Mouse (Mus musculus): ENCODE measurements at regions not wholly inside any gene's neighbourhood (a gene's known extent, or its start where the extent isn't known, plus 50 kb on each side); places are given as distances from the start of the nearest gene placed in this dataset.
"Not testable (repeated sequence)": the region's sequence is repeated elsewhere in the genome, so short reads cannot be mapped to it uniquely, and the experiment has no call there.

GRCm38 (mm10) chr5:77921186-77921585 lies 513.3 kb upstream of the Igfbp7 start:
- ATAC-seq (no peak), DNase-seq (no peak)
- Histone ChIP-seq H3K4me1 (ENCODE audit: insufficient read depth) (no peaks in the 10 kb centered on the region), H3K4me2 (ENCODE audit: low read depth) (no peak overlapping the region), H3K4me3 (ENCODE audit: low read depth, low read length) (no peak overlapping the region), H3K27me3 (ENCODE audit: insufficient read depth, low read length) (no peaks in the 10 kb centered on the region), H3K36me3 (ENCODE audit: insufficient read depth) (no peaks in the 10 kb centered on the region), H3K9me3 (ENCODE audit: low read length) (no peaks in the 10 kb centered on the region), H3K9ac (no peak overlapping the region), H3K27ac (ENCODE audit: low read depth, low read length) (no peak overlapping the region)
- TF ChIP-seq CTCF (IDR thresholded peaks at IDR 0.05; ENCODE audit: low read depth) = no peak
- 60% methylated on average over 2 of the region's 2 CpGs for WGBS

DNA sequence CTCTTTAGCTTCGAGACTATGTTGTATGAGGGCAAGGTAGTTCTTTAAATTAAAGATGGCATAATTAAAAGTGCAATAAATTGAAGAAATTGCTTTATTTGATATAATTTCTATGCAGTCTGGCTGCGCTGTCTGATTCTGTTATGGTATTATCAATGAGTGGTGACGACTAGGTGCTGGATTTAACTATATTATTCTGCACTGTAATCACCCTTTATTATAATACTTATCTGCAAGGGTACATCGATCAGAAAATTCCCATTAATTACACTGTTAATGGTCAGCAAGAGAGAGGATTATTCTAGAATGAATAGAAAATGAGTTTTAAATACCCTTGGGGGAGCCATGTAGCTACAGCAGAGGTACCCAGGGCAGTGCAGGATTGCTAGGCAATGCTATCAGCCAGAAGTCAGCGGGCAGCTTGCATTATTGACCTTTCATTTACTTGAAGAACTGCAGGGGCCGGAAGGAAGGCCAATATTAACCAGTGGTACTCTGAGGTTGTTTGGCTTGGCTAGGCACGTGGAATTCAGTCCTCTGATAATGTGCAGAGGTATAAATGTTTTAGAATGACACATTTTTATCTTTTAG lies 509.3 kb upstream of the Igfbp7 start:
- no peak for DNase-seq
- Histone ChIP-seq H3K36me3 (ENCODE audit: insufficient read depth) (no peaks in the 10 kb centered on the region), H3K4me1 (ENCODE audit: insufficient read depth) (no peaks in the 10 kb centered on the region), H3K9me3 (ENCODE audit: low read length) (no peaks in the 10 kb centered on the region), H3K9ac (no peak overlapping the region), H3K27me3 (ENCODE audit: insufficient read depth, low read length) (no peaks in the 10 kb centered on the region), H3K27ac (ENCODE audit: low read depth, low read length) (no peak overlapping the region), H3K4me2 (ENCODE audit: low read depth) (no peak overlapping the region), H3K4me3 (ENCODE audit: low read depth, low read length) (no peak overlapping the region)
- TF ChIP-seq CTCF (IDR thresholded peaks at IDR 0.05; ENCODE audit: low read depth) = no peak
- no peak for ATAC-seq
- WGBS = 66% methylated on average over 7 of the region's 7 CpGs

GRCm38 (mm10) chr5:77916375-77916774 lies 508.5 kb upstream of the Igfbp7 start:
- 58% methylated on average over 2 of the region's 2 CpGs for WGBS
- TF ChIP-seq CTCF (IDR thresholded peaks at IDR 0.05; ENCODE audit: low read depth) = no peak
- Histone ChIP-seq H3K27me3 (ENCODE audit: insufficient read depth, low read length) (no peaks in the 10 kb centered on the region), H3K4me3 (ENCODE audit: low read depth, low read length) (no peak overlapping the region), H3K4me1 (ENCODE audit: insufficient read depth) (no peaks in the 10 kb centered on the region), H3K9me3 (ENCODE audit: low read length) (no peaks in the 10 kb centered on the region), H3K27ac (ENCODE audit: low read depth, low read length) (no peak overlapping the region), H3K36me3 (ENCODE audit: insufficient read depth) (no peaks in the 10 kb centered on the region), H3K4me2 (ENCODE audit: low read depth) (no peak overlapping the region), H3K9ac (no peak overlapping the region)
- ATAC-seq = no peak
- DNase-seq = no peak

- H3K4me2 ChIP-seq (ENCODE audit: low read depth) = no peak overlapping the region
- no peaks in the 10 kb centered on the region for H3K27me3 ChIP-seq (ENCODE audit: insufficient read depth, low read length)
- H3K36me3 ChIP-seq (ENCODE audit: insufficient read depth) = no peaks in the 10 kb centered on the region
- no peak overlapping the region for H3K4me3 ChIP-seq (ENCODE audit: low read depth, low read length)
- H3K9me3 ChIP-seq (ENCODE audit: low read length) = no peaks in the 10 kb centered on the region
- H3K27ac ChIP-seq (ENCODE audit: low read depth, low read length) = no peak overlapping the region
- no peak overlapping the region for H3K9ac ChIP-seq
- DNase-seq (no peak), ATAC-seq (no peak)
- no peaks in the 10 kb centered on the region for H3K4me1 ChIP-seq (ENCODE audit: insufficient read depth)
- TF ChIP-seq CTCF (IDR thresholded peaks at IDR 0.05; ENCODE audit: low read depth) = peak; percentile 49
- 53% methylated on average over 6 of the region's 6 CpGs for WGBS
These were observed 501.4 kb upstream of the Igfbp7 start for GRCm38 (mm10) chr5:77909218-77909617.

- not testable (repeated sequence) for H3K9me3 ChIP-seq (ENCODE audit: low read length); H3K36me3 ChIP-seq (ENCODE audit: insufficient read depth); ATAC-seq; H3K4me1 ChIP-seq (ENCODE audit: insufficient read depth); DNase-seq; H3K9ac ChIP-seq; H3K27ac ChIP-seq (ENCODE audit: low read depth, low read length); H3K4me2 ChIP-seq (ENCODE audit: low read depth); H3K4me3 ChIP-seq (ENCODE audit: low read depth, low read length); H3K27me3 ChIP-seq (ENCODE audit: insufficient read depth, low read length)
- 45% methylated on average over 2 of the region's 2 CpGs for WGBS
These were observed 484.2 kb upstream of the Igfbp7 start for GRCm38 (mm10) chr5:77892024-77892423.

DNA sequence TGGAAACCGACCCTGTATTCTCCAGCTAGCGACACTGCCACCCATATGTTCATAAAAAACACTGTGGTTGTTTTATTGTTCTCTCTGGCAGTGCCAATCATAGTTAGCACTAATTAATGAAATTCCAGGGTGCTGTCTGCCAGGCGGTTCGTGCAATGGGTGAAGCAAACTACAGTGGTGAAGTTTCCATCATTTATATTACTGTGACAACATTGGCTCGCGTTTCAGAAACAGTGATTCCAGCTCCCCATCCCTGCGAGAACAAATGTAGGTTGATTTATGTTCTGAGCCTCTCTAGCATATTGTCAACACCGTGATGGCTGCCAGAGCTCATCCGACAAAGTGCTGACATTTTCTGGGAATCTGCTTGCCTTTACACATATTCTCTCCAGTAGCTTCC lies 480.7 kb upstream of the Igfbp7 start:
- ATAC-seq = peak; percentile 91
- H3K9me3 ChIP-seq (ENCODE audit: low read length) = no peaks in the 10 kb centered on the region
- 34% methylated on average over 9 of the region's 9 CpGs for WGBS

DNA sequence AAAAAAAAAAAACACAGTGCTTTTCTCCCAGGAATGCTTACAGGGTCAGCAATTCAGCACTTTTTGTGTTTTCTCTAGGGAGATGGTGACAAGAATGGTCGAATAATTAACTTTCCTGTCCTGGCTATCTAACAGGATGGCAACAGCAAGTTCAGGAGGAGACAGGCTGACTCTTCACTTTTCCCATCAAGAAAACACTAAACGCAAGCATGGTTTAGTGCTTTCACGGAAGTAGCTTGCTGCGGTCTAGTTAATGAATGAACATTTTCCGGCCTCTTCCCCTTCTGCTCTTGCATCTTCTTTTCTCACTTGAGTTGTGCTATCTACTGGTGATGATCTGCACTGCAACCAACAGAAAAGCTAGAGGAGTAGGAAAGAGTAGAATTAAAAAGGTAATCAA lies 463.6 kb upstream of the Igfbp7 start:
- no peak overlapping the region for H3K27ac ChIP-seq (ENCODE audit: low read depth, low read length)
- no peaks in the 10 kb centered on the region for H3K36me3 ChIP-seq (ENCODE audit: insufficient read depth)
- no peak overlapping the region for H3K4me2 ChIP-seq (ENCODE audit: low read depth)
- ATAC-seq (no peak), DNase-seq (no peak)
- 88% methylated on average over 5 of the region's 5 CpGs for WGBS
- H3K4me3 ChIP-seq (ENCODE audit: low read depth, low read length) = no peak overlapping the region
- H3K4me1 ChIP-seq (ENCODE audit: insufficient read depth) = no peaks in the 10 kb centered on the region
- H3K9ac ChIP-seq = no peak overlapping the region
- no peaks in the 10 kb centered on the region for H3K27me3 ChIP-seq (ENCODE audit: insufficient read depth, low read length)
- H3K9me3 ChIP-seq (ENCODE audit: low read length) = no peaks in the 10 kb centered on the region
- no peak for TF ChIP-seq CTCF (IDR thresholded peaks at IDR 0.05; ENCODE audit: low read depth)

More for the DNA sequence above, 480.7 kb upstream of the Igfbp7 start:
- Histone ChIP-seq H3K27me3 (ENCODE audit: insufficient read depth, low read length) (no peaks in the 10 kb centered on the region), H3K4me1 (ENCODE audit: insufficient read depth) (no peaks in the 10 kb centered on the region), H3K4me3 (ENCODE audit: low read depth, low read length) (no peak overlapping the region), H3K36me3 (ENCODE audit: insufficient read depth) (no peaks in the 10 kb centered on the region), H3K4me2 (ENCODE audit: low read depth) (no peak overlapping the region), H3K27ac (ENCODE audit: low read depth, low read length) (no peak overlapping the region), H3K9ac (no peak overlapping the region)
- DNase-seq = peak; percentile 90
- no peak for TF ChIP-seq CTCF (IDR thresholded peaks at IDR 0.05; ENCODE audit: low read depth)

All from forebrain, postnatal 0 days (tissue).